Mouse (Mus musculus) intestine, embryonic 16.5 days (tissue): ENCODE data around the gene Fam151a. TPM values are rescaled to one million over a fixed set of nuclear protein-coding genes. Genes with fewer than 3 reads are reported as not detected.
"Not testable (repeated sequence)": the region's sequence is repeated elsewhere in the genome, so short reads cannot be mapped to it uniquely, and the experiment has no call there.

Source experiments
- ATAC-seq: fragments of 200-750 bp; cut with Nextera tagmentation; 2 replicates; pipeline ENCODE4 v1.8.0; 2017; ENCODE audit warnings: moderate TSS enrichment, moderate library complexity
- H3K27ac ChIP-seq: fragments of 300-500 bp; sonication (generic); 2 replicates; pipeline ENCODE4 v1.5.1; 2014; ENCODE audit warnings: mild to moderate bottlenecking, low read length
- H3K27me3 ChIP-seq: fragments of 300-500 bp; sonication (generic); replicated peaks from 2 replicates; pipeline ENCODE4 v1.6.1; 2014; ENCODE audit warnings: low read length, control low read depth, mixed read lengths; ENCODE audit not compliant: control insufficient read depth, insufficient read depth
- H3K36me3 ChIP-seq: fragments of 300-500 bp; sonication (generic); 2 replicates; pipeline ENCODE4 v1.6.1; 2014; ENCODE audit warnings: low read length, control low read depth; ENCODE audit not compliant: control insufficient read depth, insufficient read depth
- H3K4me1 ChIP-seq: fragments of 300-500 bp; sonication (generic); 2 replicates; pipeline ENCODE4 v1.6.1; 2014; ENCODE audit warnings: low read length, control low read depth, mixed read lengths; ENCODE audit not compliant: control insufficient read depth, insufficient read depth
- H3K4me2 ChIP-seq: fragments of 300-500 bp; sonication (generic); 2 replicates; pipeline ENCODE4 v1.6.1; 2014; ENCODE audit warnings: low read depth, low read length, control low read depth
- H3K4me3 ChIP-seq: fragments of 300-500 bp; sonication (generic); 2 replicates; pipeline ENCODE4 v1.5.1; 2014; ENCODE audit warnings: mild to moderate bottlenecking, low read length
- H3K9ac ChIP-seq: fragments of 300-500 bp; sonication (generic); 2 replicates; pipeline ENCODE4 v1.6.1; 2014; ENCODE audit warnings: low read depth, low read length
- H3K9me3 ChIP-seq: fragments of 300-500 bp; sonication (generic); 2 replicates; pipeline ENCODE4 v1.6.1; 2016; ENCODE audit warnings: low read length, control low read depth; ENCODE audit not compliant: control insufficient read depth
- WGBS: fragments of 180-500 bp; shearing (Covaris S2); extraction: QIAGEN DNeasy Blood & Tissue Kit; methylation state at CpG from one replicate; pipeline ENCODE4 v1.1.7; 2014; 5-methylcytosine and 5-hydroxymethylcytosine counted together
- polyA plus RNA-seq: library from polyadenylated mRNA; unstranded; fragments of >200 nt; fragmentation: Nextera tagmentation; extraction: Ambion mirVana; gene quantifications from 2 replicates; pipeline ENCODE4 v1.2.1, GENCODE M21; 2015

The Fam151a gene
- polyA plus RNA-seq, 1 experiment from 2014 or later, result 0.73 TPM

DNA sequence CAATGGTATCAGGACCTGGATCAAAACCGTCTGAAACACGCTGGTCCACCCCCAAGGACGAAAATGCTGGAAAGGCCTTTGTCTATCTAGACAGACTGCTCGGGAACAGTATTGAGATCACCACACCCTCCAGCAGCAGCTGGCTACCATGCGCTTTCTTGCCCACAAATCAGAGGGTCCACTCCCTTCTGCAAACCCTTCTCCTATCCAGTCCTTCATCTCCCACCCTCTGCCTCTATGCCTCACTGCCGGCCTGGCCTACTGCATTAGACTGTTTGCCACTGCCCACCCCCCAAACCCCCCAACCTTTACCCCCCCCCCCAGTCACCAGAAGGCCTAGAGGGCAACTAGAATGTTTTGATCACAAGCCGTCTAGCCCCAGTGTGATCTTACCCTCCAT, 51.7 kb downstream of the Fam151a start:
- Histone ChIP-seq H3K27me3 (no peaks in the 10 kb centered on the region), H3K4me3 (no peak overlapping the region), H3K9me3 (no peaks in the 10 kb centered on the region), H3K36me3 (no peaks in the 10 kb centered on the region; the same call in 1 of the 2 replicates), H3K27ac (peak overlapping the region; percentile 77), H3K4me1 (peaks cover 30% of the 10 kb centered on the region), H3K9ac (0 out of 2 replicates have a peak overlapping the region, but pooled peaks have one; percentile 42), H3K4me2 (no peak overlapping the region)
- WGBS, result 80% methylated on average over 7 of the region's 7 CpGs
- no peak for ATAC-seq

DNA sequence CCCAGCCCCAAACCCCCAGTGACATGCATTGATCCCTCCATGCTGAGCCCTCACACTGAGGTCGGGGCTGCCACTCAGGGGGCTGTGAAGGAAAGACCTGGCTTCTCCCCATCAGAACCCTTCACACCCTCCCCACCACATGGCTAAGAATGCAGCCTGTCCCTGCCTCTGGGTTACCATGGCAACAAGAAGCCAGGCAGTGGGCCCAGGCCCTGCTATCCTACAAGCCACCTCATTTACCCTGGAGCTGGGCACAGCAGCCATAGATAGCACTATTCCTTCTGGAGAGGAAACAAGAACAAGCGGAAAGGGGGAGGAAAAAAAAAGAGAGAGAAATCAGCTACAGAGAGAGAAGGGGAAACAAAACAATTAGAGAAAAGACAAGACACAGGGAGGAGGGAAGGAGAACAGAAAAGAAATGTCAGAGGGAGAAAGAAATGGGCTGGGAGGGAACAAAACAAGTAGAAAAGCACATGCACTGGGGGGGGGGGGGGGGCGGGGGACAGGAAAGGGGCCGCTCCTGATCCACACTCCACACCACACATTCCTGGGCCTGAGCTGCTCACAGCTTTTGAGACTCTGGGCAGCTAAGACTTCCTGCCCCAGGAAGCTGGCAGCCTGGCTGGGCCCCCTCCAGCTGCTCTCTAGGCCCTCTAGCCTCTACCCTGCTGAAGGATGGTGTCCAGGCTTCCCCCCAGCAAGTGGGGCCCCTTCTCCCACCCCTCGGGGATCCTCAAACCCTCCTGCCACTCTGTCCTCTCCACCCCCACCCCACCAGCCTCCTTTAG, 52.3 kb downstream of the Fam151a start:
- Histone ChIP-seq H3K27ac (peak overlapping the region; percentile 77), H3K27me3 (no peaks in the 10 kb centered on the region), H3K4me2 (no peak overlapping the region), H3K4me1 (peaks cover 30% of the 10 kb centered on the region), H3K4me3 (no peak overlapping the region), H3K36me3 (no peaks in the 10 kb centered on the region; the same call in 1 of the 2 replicates), H3K9me3 (no peaks in the 10 kb centered on the region), H3K9ac (peak overlapping the region; percentile 42)
- WGBS, result 26% methylated on average over 4 of the region's 5 CpGs
- peak; percentile 54 for ATAC-seq

DNA sequence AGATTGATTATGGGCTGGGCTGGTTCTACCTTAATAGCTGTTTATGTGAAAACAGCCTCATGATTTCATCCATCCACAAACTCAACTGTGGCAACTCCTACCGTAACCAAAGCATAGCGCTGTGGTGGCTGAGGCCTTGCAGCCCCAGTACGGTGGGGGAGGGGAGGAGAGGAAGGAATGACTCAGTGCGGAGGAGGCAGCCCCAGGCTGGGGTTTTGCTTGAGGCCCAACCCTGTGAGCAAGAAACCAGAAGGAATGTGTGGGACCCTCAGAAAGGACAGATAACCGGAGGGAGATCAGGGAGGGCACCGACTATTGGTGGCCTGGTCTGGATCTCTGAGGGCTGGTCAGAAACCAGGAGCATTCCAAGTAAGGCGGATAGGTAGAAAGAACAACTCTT, 54.1 kb downstream of the Fam151a start:
- H3K4me1 ChIP-seq, result peaks cover 40% of the 10 kb centered on the region
- H3K9me3 ChIP-seq, result no peaks in the 10 kb centered on the region
- no peaks in the 10 kb centered on the region; the same call in 1 of the 2 replicates for H3K36me3 ChIP-seq
- H3K4me3 ChIP-seq, result no peak overlapping the region
- 45% methylated on average over 7 of the region's 7 CpGs for WGBS
- no peaks in the 10 kb centered on the region for H3K27me3 ChIP-seq
- no peak for ATAC-seq
- no peak overlapping the region for H3K4me2 ChIP-seq
- H3K9ac ChIP-seq, result no peak overlapping the region
- H3K27ac ChIP-seq, result no peak overlapping the region

DNA sequence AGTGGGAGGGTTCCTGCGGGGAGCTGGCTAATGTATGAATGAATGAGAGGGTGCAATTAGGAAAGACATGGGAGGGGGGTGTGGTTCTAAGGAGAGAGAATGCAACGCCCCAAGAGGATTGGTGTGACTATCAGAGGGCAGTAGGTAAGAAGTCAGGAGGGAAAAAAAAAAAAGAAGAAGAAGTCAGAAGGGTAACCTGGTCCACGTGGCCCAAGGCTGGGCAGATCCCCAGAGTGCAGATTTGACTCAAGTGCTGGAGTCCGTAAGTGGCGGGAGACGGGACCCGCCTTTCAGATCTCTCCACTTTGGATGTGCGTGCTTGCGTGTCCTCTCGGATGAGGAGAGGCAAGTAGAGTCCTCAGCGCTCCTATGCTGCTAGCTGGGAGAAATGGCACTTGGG, 54.9 kb downstream of the Fam151a start:
- no peaks in the 10 kb centered on the region; the same call in 1 of the 2 replicates for H3K36me3 ChIP-seq
- ATAC-seq, result no peak
- H3K4me3 ChIP-seq, result no peak overlapping the region
- no peaks in the 10 kb centered on the region for H3K9me3 ChIP-seq
- 78% methylated on average over 11 of the region's 11 CpGs for WGBS
- H3K9ac ChIP-seq, result no peak overlapping the region
- H3K4me2 ChIP-seq, result no peak overlapping the region
- H3K4me1 ChIP-seq, result peaks cover 45% of the 10 kb centered on the region
- no peak overlapping the region for H3K27ac ChIP-seq
- no peaks in the 10 kb centered on the region for H3K27me3 ChIP-seq

DNA sequence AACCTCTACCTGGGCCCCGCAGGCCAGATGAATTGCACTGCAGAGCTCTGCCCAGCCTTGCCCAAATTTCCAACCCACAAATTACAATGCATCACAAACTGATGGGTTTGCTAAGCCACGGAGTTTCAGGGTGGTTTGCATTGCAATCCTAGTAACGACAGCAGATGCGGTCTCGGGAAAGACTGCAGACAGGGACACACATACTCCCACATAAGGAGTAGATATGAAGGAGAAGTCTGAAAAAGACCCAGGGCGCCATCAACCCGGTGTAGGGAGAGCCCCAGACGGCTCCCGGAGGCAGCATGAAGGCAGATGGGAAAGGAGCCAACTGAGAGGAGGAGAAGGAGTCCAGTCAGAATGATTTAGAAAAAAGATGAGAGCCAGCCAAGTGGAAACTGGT, 56.0 kb downstream of the Fam151a start:
- no peak for ATAC-seq
- no peak overlapping the region for H3K27ac ChIP-seq
- H3K4me2 ChIP-seq, result no peak overlapping the region
- WGBS, result 62% methylated on average over 9 of the region's 9 CpGs
- no peaks in the 10 kb centered on the region; the same call in 1 of the 2 replicates for H3K36me3 ChIP-seq
- H3K4me3 ChIP-seq, result no peak overlapping the region
- no peak overlapping the region for H3K9ac ChIP-seq
- peaks cover 48% of the 10 kb centered on the region for H3K4me1 ChIP-seq
- no peaks in the 10 kb centered on the region for H3K9me3 ChIP-seq
- H3K27me3 ChIP-seq, result no peaks in the 10 kb centered on the region

DNA sequence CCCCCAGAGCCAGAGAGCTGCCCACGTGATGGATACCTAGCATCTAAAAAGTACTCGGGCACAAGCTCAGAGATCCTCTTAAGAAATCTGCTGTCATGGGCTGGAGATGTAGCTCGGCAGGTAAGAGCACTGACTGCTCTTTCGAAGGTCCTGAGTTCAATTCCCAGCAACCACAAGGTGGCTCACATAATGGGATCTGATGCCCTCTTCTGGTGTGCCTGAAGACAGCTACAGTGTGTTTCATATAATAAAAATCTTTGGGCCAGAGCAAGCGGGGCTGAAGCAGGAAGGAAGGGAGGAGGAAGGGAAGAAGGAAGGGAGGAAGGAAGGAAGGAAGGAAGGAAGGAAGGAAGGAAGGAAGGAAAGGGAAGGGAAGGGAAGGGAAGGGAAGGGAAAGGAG, 56.5 kb downstream of the Fam151a start:
- ATAC-seq, H3K36me3 ChIP-seq, H3K9ac ChIP-seq, H3K27ac ChIP-seq, H3K9me3 ChIP-seq, H3K4me2 ChIP-seq, H3K27me3 ChIP-seq, H3K4me3 ChIP-seq: not testable (repeated sequence)
- peaks cover 46% of the 10 kb centered on the region for H3K4me1 ChIP-seq
- WGBS, result 82% methylated on average over 5 of the region's 5 CpGs

DNA sequence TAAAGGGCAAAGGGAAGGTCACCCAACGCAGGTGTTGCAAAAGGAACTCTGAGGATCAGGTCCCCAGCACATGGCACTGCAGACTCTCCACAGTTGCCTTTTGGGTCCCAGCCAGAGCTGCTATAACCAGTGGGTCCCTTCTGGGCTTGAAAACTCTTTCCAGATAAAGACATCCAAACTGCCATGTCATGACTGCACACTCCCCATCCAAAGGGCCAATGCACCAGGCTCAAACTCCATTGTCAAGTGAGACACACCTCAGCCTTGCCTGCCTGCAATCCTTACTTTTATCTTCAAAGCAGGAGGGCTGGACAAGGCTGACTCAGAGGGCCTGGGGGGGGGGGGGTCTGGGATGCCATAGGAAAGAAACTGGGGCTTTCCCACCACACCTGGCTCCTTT, 57.2 kb downstream of the Fam151a start:
- H3K27me3 ChIP-seq, result no peaks in the 10 kb centered on the region
- peaks cover 40% of the 10 kb centered on the region for H3K4me1 ChIP-seq
- H3K9me3 ChIP-seq, result no peaks in the 10 kb centered on the region
- ATAC-seq, result peak; percentile 60
- H3K4me3 ChIP-seq, result no peak overlapping the region
- H3K4me2 ChIP-seq, result no peak overlapping the region
- peak overlapping the region; percentile 69 for H3K27ac ChIP-seq
- 95% methylated on average over 1 of the region's 1 CpGs for WGBS
- H3K36me3 ChIP-seq, result no peaks in the 10 kb centered on the region
- no peak overlapping the region for H3K9ac ChIP-seq

DNA sequence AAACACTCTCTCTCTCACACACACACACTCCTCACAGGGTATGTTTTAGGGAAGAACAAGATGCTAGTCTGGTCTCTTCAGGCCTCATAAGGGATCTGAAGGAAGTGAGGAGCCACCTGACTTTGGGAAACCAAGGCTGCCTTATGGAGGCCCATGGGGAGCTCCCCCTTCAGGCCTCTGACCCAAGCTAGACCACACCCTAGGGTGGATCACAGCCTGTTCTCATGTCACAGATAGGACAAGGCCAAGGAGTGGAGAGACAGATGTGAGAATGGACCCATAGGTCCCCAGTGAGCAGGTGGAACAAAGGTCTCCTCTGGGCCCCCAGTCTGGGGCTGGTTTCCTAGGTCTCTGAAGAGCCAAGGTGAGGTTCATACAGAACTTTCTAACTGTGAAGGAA, 58.6 kb downstream of the Fam151a start:
- Histone ChIP-seq H3K9ac (no peak overlapping the region), H3K36me3 (no peaks in the 10 kb centered on the region), H3K9me3 (no peaks in the 10 kb centered on the region), H3K4me3 (no peak overlapping the region), H3K27me3 (no peaks in the 10 kb centered on the region), H3K4me1 (peaks cover 31% of the 10 kb centered on the region), H3K4me2 (peak overlapping the region; percentile 24; the same call in 1 of the 2 replicates), H3K27ac (peak overlapping the region; percentile 75)
- ATAC-seq, result peak; percentile 90

DNA sequence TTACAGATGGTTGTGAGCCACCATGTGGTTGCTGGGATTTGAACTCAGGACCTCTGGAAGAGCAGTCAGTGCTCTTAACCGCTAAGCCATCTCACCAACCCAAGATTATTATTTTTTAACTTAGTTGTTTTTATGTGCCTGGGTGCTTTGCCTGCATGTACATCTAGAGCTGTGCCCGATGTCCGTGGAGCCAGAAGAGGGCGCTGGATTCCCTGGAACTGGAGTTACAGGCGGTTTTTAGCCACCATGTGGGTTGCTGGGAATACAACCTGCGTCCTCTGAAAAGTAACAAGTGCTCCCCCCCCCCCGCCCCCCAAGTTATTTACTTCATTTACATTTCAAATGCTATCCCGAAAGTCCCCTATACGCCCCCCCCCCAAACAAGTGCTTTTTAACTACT, 60.1 kb downstream of the Fam151a start:
- H3K4me3 ChIP-seq, ATAC-seq, H3K9ac ChIP-seq, H3K36me3 ChIP-seq, H3K9me3 ChIP-seq, H3K27ac ChIP-seq, H3K4me2 ChIP-seq, H3K27me3 ChIP-seq: not testable (repeated sequence)
- peaks cover 32% of the 10 kb centered on the region for H3K4me1 ChIP-seq
- 95% methylated on average over 9 of the region's 9 CpGs for WGBS
